Mouse (Mus musculus) mesoderm, embryonic 11.5 days (tissue): ENCODE data around the gene Olfr1299.

ENCODE experiments used
- DNase-seq: peaks from one replicate; pipeline ENCODE4 v3.0.0-alpha.2; 2012; ENCODE audit warnings: low read depth, low spot score

Gene Olfr1299

GRCm38 (mm10) chr2:111661119-111661518 is at the start of gene Olfr1299:
Gene Olfr1299, plus strand, starts transcription at chr2:111661419.
- no peak for DNase-seq

- no peak for DNase-seq
These were observed 34.8 kb upstream of the Olfr1299 start, which contains the start of gene Olfr1297 for GRCm38 (mm10) chr2:111626397-111626796. Gene Olfr1297, minus strand, starts transcription at chr2:111626497.

DNA sequence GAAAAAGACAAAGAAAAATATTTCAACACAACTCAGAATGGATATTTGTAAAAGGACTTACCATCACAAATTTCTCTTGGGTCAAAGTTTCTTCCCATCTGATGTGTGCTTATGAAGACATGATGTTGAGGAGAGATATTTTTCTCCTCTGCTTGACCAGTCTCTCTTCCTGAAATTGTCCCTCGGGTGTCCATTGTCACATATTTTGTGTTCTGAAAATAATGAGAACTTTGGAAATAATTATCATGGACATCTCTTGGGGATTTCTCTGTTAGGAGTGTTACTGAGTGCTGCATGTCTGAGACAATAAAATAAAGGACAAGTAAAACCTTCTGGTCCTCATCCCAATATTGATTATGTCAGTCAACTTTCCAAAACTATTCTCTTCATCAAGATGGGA is 12.1 kb upstream of the Olfr1299 start, which contains the start of gene Olfr1298:
Gene Olfr1298 (minus strand): TSS at position 101 of the 400 bp plus-strand sequence.
- DNase-seq, result no peak
